Mouse (Mus musculus): ENCODE data around the gene Pde2a. TPM values are rescaled to one million over a fixed set of nuclear protein-coding genes. Genes with fewer than 3 reads are reported as not detected.

Gene Pde2a
- polyA plus RNA-seq, 1 experiment from 2014 or later = 33.0 TPM

DNA sequence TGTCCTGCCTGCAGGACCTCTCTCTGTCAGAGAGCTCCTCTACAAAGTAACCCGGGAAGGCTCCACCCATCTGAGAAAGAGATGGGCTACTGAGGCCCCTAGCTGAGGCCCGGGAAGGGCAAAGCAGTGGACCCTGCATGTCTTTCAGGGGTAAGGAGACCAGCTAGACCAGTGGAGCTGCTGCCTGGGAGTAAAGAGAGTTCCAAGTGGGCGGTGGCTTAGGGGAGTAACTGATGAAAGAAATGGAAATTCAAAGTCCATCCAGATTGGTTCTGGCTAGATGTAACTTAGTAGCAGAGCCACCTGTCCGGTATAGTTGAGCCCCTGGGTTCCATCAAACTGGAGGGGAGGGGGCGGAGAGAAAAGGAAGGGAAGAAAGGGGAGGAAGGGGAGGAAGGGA, 112.9 kb downstream of the Pde2a start:
- ATAC-seq (ENCODE audit: low read depth) = no peak
- whole genome bisulfite sequencing = 19% methylated on average over 5 of the region's 5 CpGs
- Histone ChIP-seq H3K9me3 (ENCODE audit: control insufficient read depth, low read length) (no peaks in the 10 kb centered on the region), H3K4me3 (ENCODE audit: low read depth, low read length) (no peak overlapping the region), H3K27ac (replicated peaks; ENCODE audit: low read depth, low read length) (no peak overlapping the region), H3K27me3 (replicated peaks; ENCODE audit: control insufficient read depth, insufficient read depth, low read length) (no peaks in the 10 kb centered on the region), H3K4me1 (ENCODE audit: control insufficient read depth, insufficient read depth, low read length) (no peaks in the 10 kb centered on the region), H3K9ac (ENCODE audit: low read depth, low read length) (no peak overlapping the region), H3K4me2 (ENCODE audit: low read depth, low read length) (no peak overlapping the region), H3K36me3 (ENCODE audit: control insufficient read depth, insufficient read depth, low read length) (no peaks in the 10 kb centered on the region)
- DNase-seq (ENCODE audit: low spot score) = no peak

DNA sequence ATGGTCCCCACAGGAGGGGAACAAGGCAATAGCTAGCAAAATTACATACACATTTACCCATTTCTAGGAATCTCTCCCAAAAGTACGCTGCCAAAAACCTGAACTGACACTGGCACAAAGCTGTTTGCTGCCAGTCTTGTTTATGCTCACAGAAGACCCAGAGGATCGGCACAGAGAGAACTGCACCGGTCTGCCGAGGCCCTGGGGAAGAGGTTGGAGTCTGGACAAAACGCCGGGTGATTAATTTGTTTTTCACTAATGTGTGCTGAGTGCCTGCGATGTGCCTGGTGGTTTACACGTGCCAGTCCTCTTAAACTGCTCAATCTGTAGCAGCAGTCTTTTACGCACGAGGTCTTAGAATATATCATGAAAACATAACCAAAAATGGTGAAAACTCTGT, 113.6 kb downstream of the Pde2a start:
- Histone ChIP-seq H3K4me3 (ENCODE audit: low read depth, low read length) (no peak overlapping the region), H3K27ac (replicated peaks; ENCODE audit: low read depth, low read length) (no peak overlapping the region), H3K9ac (ENCODE audit: low read depth, low read length) (no peak overlapping the region), H3K27me3 (replicated peaks; ENCODE audit: control insufficient read depth, insufficient read depth, low read length) (no peaks in the 10 kb centered on the region), H3K4me1 (ENCODE audit: control insufficient read depth, insufficient read depth, low read length) (no peaks in the 10 kb centered on the region), H3K9me3 (ENCODE audit: control insufficient read depth, low read length) (no peaks in the 10 kb centered on the region), H3K36me3 (ENCODE audit: control insufficient read depth, insufficient read depth, low read length) (no peaks in the 10 kb centered on the region), H3K4me2 (ENCODE audit: low read depth, low read length) (no peak overlapping the region)
- 74% methylated on average over 10 of the region's 10 CpGs for WGBS
- ATAC-seq (ENCODE audit: low read depth) (no peak), DNase-seq (ENCODE audit: low spot score) (no peak)

DNA sequence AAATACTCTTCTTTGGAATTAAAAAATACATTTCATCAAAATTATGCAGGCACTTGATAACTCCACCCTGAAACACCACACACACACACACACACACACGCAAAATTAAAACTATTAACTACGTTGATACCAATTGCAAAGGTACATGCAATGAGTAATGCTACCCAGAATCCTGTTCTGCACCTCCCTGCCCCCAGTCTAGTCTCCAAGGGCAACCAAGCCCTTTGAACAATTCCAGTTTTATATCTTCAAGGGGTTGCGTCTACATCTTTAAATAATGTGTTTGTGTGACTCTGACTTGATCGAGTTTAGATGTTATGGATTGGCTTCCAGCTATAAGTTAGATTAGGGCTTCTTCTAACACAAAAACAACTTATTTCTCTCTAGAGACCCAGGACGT, 114.0 kb downstream of the Pde2a start:
- Histone ChIP-seq H3K9ac (ENCODE audit: low read depth, low read length) (no peak overlapping the region), H3K9me3 (ENCODE audit: control insufficient read depth, low read length) (no peaks in the 10 kb centered on the region), H3K4me2 (ENCODE audit: low read depth, low read length) (no peak overlapping the region), H3K27me3 (replicated peaks; ENCODE audit: control insufficient read depth, insufficient read depth, low read length) (no peaks in the 10 kb centered on the region), H3K27ac (replicated peaks; ENCODE audit: low read depth, low read length) (no peak overlapping the region), H3K36me3 (ENCODE audit: control insufficient read depth, insufficient read depth, low read length) (no peaks in the 10 kb centered on the region), H3K4me1 (ENCODE audit: control insufficient read depth, insufficient read depth, low read length) (no peaks in the 10 kb centered on the region), H3K4me3 (ENCODE audit: low read depth, low read length) (no peak overlapping the region)
- no peak for ATAC-seq (ENCODE audit: low read depth)
- DNase-seq (ENCODE audit: low spot score) = no peak
- WGBS = 73% methylated on average over 5 of the region's 5 CpGs

DNA sequence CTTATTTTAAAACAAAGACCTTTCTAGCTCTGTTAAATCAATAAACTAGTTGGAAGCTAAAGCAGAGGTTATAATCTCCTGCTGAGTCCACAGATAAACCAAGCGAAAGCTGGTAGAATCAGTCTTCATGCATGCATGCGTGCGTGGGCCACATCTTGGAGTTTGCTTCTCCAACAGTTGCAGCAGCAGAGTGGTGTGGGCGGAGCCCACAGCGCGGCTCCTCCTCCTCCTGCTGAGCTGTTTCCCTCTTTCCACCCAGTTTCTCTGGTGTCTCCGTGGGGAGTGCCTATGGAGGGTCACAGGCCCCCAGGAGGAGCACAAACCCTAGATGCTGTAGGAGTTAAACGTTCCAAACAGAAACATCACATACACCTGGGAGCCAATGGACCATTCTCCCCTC, 116.0 kb downstream of the Pde2a start:
- Histone ChIP-seq H3K27ac (replicated peaks; ENCODE audit: low read depth, low read length) (no peak overlapping the region), H3K9ac (ENCODE audit: low read depth, low read length) (no peak overlapping the region), H3K4me3 (ENCODE audit: low read depth, low read length) (no peak overlapping the region), H3K4me2 (ENCODE audit: low read depth, low read length) (no peak overlapping the region), H3K36me3 (ENCODE audit: control insufficient read depth, insufficient read depth, low read length) (no peaks in the 10 kb centered on the region), H3K27me3 (replicated peaks; ENCODE audit: control insufficient read depth, insufficient read depth, low read length) (no peaks in the 10 kb centered on the region), H3K9me3 (ENCODE audit: control insufficient read depth, low read length) (no peaks in the 10 kb centered on the region), H3K4me1 (ENCODE audit: control insufficient read depth, insufficient read depth, low read length) (no peaks in the 10 kb centered on the region)
- DNase-seq (ENCODE audit: low spot score) (no peak), ATAC-seq (ENCODE audit: low read depth) (no peak)
- WGBS = 50% methylated on average over 8 of the region's 8 CpGs

DNA sequence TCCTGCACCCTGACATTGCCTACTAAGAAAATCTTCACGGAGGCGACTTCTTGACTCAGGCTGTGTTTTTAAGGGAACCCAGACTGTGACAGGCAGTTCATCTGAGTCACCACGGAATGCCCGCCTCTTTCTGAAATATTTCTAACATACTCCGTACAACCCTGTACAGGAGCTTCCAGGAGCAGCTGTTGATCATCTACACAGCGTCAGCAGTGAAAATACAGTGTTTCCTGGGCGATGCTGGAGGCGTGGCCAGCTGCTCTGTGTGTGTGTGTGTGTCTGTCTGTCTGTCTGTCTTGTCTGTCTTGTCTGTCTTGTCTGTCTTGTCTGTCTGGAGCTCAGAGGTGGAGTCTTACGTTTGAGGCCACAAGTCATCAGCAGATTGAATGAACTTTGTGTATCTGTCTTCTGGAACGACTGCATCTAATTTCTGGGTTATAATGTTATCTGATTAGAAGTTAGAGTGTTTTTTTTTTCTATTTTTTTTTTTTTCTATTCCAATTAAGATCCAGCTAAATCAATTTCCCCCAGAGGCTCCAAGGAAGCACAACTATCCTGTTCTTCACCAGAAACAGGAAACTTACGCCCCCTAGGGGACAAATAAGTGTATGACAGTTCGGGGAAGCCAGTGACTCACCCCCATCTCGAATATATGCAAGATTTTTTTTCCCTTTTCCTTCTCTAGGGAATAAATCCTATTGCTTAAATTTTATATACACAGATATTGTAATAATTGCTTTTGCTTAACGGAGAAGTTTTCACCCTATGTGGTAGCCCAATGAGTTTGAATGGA, 116.8 kb downstream of the Pde2a start:
- 46% methylated on average over 14 of the region's 14 CpGs for WGBS
- DNase-seq (ENCODE audit: low spot score) = peak; percentile 41

DNA sequence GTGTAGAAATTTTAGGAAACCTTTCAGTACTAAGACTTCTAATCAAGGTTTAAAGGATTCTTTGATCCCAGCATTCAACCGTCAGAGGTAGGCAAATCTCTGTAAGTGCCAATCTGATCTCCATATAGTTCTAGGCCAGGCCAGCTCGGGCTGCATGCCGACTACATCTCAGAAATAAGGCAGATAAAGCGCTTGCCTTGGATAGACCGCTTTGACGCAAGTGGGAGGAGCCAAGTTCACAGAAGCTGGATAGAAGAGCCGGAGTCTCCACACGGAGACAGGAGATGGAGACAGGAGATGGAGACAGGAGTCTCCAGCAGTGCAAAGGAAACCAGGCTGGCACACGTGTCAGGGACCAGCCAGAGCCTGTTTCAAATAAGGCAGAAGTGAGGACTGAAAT, 118.3 kb downstream of the Pde2a start:
- H3K9me3 ChIP-seq (ENCODE audit: control insufficient read depth, low read length) = no peaks in the 10 kb centered on the region
- WGBS = 38% methylated on average over 9 of the region's 9 CpGs
- no peaks in the 10 kb centered on the region for H3K4me1 ChIP-seq (ENCODE audit: control insufficient read depth, insufficient read depth, low read length)
- no peaks in the 10 kb centered on the region for H3K36me3 ChIP-seq (ENCODE audit: control insufficient read depth, insufficient read depth, low read length)
- no peaks in the 10 kb centered on the region for H3K27me3 ChIP-seq (replicated peaks; ENCODE audit: control insufficient read depth, insufficient read depth, low read length)
- no peak for ATAC-seq (ENCODE audit: low read depth)
- no peak overlapping the region for H3K4me2 ChIP-seq (ENCODE audit: low read depth, low read length)
- DNase-seq (ENCODE audit: low spot score) = no peak
- no peak overlapping the region for H3K27ac ChIP-seq (replicated peaks; ENCODE audit: low read depth, low read length)
- no peak overlapping the region for H3K9ac ChIP-seq (ENCODE audit: low read depth, low read length)
- H3K4me3 ChIP-seq (ENCODE audit: low read depth, low read length) = no peak overlapping the region

More for the DNA sequence above, 116.8 kb downstream of the Pde2a start:
- Histone ChIP-seq H3K9me3 (ENCODE audit: control insufficient read depth, low read length) (no peaks in the 10 kb centered on the region), H3K9ac (ENCODE audit: low read depth, low read length) (no peak overlapping the region), H3K4me2 (ENCODE audit: low read depth, low read length) (no peak overlapping the region), H3K4me3 (ENCODE audit: low read depth, low read length) (no peak overlapping the region), H3K27me3 (replicated peaks; ENCODE audit: control insufficient read depth, insufficient read depth, low read length) (no peaks in the 10 kb centered on the region), H3K27ac (replicated peaks; ENCODE audit: low read depth, low read length) (no peak overlapping the region), H3K4me1 (ENCODE audit: control insufficient read depth, insufficient read depth, low read length) (no peaks in the 10 kb centered on the region), H3K36me3 (ENCODE audit: control insufficient read depth, insufficient read depth, low read length) (no peaks in the 10 kb centered on the region)
- no peak for ATAC-seq (ENCODE audit: low read depth)

DNA sequence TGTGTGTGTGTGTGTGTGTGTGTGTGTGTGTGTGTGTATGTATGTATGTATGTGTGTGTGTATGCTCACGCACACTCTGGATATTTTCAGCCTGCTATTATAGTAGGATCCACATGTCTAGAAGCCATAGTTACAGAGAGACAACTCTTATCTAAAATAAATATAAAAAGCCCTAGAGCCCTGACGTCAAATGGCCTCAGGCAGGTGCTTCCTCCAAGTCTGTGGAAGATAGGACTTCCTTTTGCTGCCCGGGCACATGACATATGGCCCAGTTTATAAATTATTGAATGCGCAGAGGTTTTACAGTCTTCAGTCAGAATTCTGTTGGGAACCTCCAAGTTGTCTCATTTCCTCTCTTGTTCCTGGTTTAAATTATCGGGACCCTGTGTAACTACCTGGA, 119.2 kb downstream of the Pde2a start:
- ATAC-seq (ENCODE audit: low read depth) (no peak), DNase-seq (ENCODE audit: low spot score) (no peak)
- WGBS = 60% methylated on average over 5 of the region's 5 CpGs
- Histone ChIP-seq H3K4me1 (ENCODE audit: control insufficient read depth, insufficient read depth, low read length) (no peaks in the 10 kb centered on the region), H3K4me2 (ENCODE audit: low read depth, low read length) (no peak overlapping the region), H3K4me3 (ENCODE audit: low read depth, low read length) (no peak overlapping the region), H3K36me3 (ENCODE audit: control insufficient read depth, insufficient read depth, low read length) (no peaks in the 10 kb centered on the region), H3K27me3 (replicated peaks; ENCODE audit: control insufficient read depth, insufficient read depth, low read length) (no peaks in the 10 kb centered on the region), H3K9me3 (ENCODE audit: control insufficient read depth, low read length) (no peaks in the 10 kb centered on the region), H3K27ac (replicated peaks; ENCODE audit: low read depth, low read length) (no peak overlapping the region), H3K9ac (ENCODE audit: low read depth, low read length) (no peak overlapping the region)

DNA sequence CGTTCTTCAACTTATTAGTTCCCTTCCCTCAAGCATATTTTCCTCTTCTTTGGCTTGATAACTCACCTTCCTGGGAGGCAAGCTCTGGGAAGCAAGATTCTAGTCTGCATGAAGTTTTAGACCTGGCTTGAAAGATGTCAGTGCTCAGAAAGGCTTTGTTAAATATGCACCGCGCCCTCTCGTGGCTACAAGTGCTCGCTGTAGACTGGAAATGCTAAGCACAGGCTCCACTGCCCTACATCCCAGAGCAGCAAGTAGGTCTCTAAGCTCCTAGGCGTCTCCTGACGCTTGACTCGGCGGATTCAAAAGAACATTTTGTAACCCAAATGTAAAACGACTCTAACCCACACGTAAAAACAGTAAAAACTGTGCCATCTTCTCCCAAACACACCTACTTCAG, 119.6 kb downstream of the Pde2a start:
- Histone ChIP-seq H3K27me3 (replicated peaks; ENCODE audit: control insufficient read depth, insufficient read depth, low read length) (no peaks in the 10 kb centered on the region), H3K36me3 (ENCODE audit: control insufficient read depth, insufficient read depth, low read length) (no peaks in the 10 kb centered on the region), H3K4me2 (ENCODE audit: low read depth, low read length) (peak overlapping the region; percentile 16; the same call in 1 of the 2 replicates), H3K4me1 (ENCODE audit: control insufficient read depth, insufficient read depth, low read length) (no peaks in the 10 kb centered on the region), H3K27ac (replicated peaks; ENCODE audit: low read depth, low read length) (no peak overlapping the region), H3K4me3 (ENCODE audit: low read depth, low read length) (no peak overlapping the region), H3K9ac (ENCODE audit: low read depth, low read length) (no peak overlapping the region), H3K9me3 (ENCODE audit: control insufficient read depth, low read length) (no peaks in the 10 kb centered on the region)
- ATAC-seq (ENCODE audit: low read depth) = peak; percentile 79; the same call in 1 of the 2 replicates
- DNase-seq (ENCODE audit: low spot score) = peak; percentile 89
- 3% methylated on average over 11 of the region's 11 CpGs for WGBS

DNA sequence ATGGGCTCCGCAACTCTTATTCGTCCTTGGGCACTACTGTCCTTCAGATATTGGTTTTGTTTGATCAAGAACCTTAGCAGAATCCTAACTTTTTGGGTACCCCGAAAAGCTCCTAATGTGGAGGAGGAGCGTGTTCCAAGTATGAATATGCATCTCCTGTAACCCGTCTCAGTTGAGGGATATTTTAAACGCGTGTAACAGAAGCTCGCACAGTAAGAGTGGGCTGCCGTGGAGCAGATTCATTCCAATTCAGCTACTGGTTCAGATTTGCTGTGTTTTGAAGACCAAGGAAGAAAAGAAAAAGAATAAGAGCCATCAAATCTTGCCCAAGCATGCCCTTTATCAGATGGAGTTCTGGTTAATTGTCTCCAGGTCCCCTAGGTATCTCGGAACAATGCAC, 120.2 kb downstream of the Pde2a start:
- Histone ChIP-seq H3K4me1 (ENCODE audit: control insufficient read depth, insufficient read depth, low read length) (no peaks in the 10 kb centered on the region), H3K4me2 (ENCODE audit: low read depth, low read length) (peak overlapping the region; percentile 16; the same call in 1 of the 2 replicates), H3K36me3 (ENCODE audit: control insufficient read depth, insufficient read depth, low read length) (no peaks in the 10 kb centered on the region), H3K4me3 (ENCODE audit: low read depth, low read length) (no peak overlapping the region), H3K27me3 (replicated peaks; ENCODE audit: control insufficient read depth, insufficient read depth, low read length) (no peaks in the 10 kb centered on the region), H3K9ac (ENCODE audit: low read depth, low read length) (no peak overlapping the region), H3K9me3 (ENCODE audit: control insufficient read depth, low read length) (no peaks in the 10 kb centered on the region), H3K27ac (replicated peaks; ENCODE audit: low read depth, low read length) (no peak overlapping the region)
- no peak for DNase-seq (ENCODE audit: low spot score)
- ATAC-seq (ENCODE audit: low read depth) = no peak
- WGBS = 67% methylated on average over 10 of the region's 10 CpGs

Measured in embryonic facial prominence, embryonic 14.5 days (tissue).